Mouse (Mus musculus) embryonic stem cell, embryonic (primary cell): ENCODE data around the gene Pltp.

Source experiments
- CTCF ChIA-PET, 4 experiments: fragments of 300-600 bp in 2 of 4; fragments of 350-600 bp in 2 of 4; sonication (Branson Sonifier 250); formaldehyde crosslinking; loops; one replicate each; lab custom pipeline; 2022; ENCODE audit warnings: inconsistent platforms in 2 of 4; lab: Charles Lee
- POLR2A ChIA-PET, 4 experiments: fragments of 300-600 bp in 2 of 4; fragments of 350-600 bp in 2 of 4; sonication (Branson Sonifier 250); formaldehyde crosslinking; loops; one replicate each; lab custom pipeline; 2022; ENCODE audit warnings: antibody characterized with exemption in 4 of 4, inconsistent platforms in 1 of 4; lab: Charles Lee

Pltp gene

DNA sequence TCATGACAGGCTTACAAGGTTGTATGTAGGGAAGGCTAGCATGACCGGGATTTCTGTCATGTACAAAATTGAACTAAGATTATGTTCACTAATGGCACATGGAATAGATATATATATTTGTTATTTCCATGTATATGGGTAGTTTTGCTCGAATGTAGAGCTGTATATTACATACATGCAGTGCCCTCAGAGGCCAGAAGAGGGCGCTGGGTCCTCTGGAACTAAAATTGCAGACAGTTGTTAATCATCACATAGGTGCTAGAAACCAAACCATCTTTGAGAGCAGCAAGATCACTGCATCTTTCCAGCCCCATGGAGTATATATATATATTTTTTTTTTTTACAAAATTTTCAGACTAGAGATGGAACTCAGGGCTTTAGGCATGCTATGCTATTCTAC, 11.7 kb downstream of the Pltp start:
- ChIA-PET POLR2A (interaction anchor here (0.6 to 24.3 kb wide), 28 partner anchors 6 to 88 kb away, joined by 3 to 527 read pairs (median 7); partner anchors contain the start of genes Ctsa (in 3 of the 4), Zswim1 (in 3 of the 4), Acot8 (in 2 of the 4) and Neurl2 (in 2 of the 4)), CTCF (interaction anchor here (0.5 to 2.8 kb wide), 44 partner anchors 8 to 351 kb away, joined by 3 to 24 read pairs (median 4); partner anchors contain the start of genes Ctsa (in 3 of the 4), Acot8 (in 2 of the 4), Zswim3 (in 2 of the 4) and Neurl2 (in 1 of the 4))

DNA sequence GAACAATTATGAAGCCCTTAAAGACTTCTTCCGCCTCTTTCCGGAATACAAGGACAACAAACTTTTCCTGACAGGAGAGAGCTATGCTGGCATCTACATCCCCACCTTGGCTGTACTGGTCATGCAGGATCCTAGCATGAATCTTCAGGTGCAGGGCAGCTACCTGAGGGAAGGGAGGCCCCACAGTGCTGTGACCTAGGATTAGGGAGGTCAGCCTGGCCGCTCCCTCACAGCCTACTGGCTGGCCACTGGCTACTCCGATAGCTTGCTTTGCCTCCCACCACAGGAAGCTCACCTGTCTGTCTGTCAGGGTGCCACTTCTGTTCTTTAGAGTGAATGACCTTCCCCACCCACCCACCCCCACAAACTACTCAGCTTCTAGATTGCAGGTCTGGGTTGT, 22.3 kb downstream of the Pltp start:
- POLR2A ChIA-PET: interaction anchor here in 3 of 4 experiments (0.8 to 19.6 kb wide), 36 partner anchors 10 to 392 kb away, joined by 3 to 527 read pairs (median 6); partner anchors contain the start of genes Acot8 (in 3 of the 3), Zswim1 (in 3 of the 3), Zswim3 (in 3 of the 3) and Pltp (in 2 of the 3)
- CTCF ChIA-PET: interaction anchor here in 3 of 4 experiments (0.9 to 2.8 kb wide), 5 partner anchors 11 to 51 kb away, joined by 3 to 24 read pairs (median 3); no protein-coding TSS in a partner anchor

- CTCF ChIA-PET: interaction anchor here in 3 of 4 experiments (0.8 to 2.8 kb wide), 6 partner anchors 11 to 41 kb away, joined by 3 to 24 read pairs (median 4); no protein-coding TSS in a partner anchor
- POLR2A ChIA-PET: interaction anchor here in 3 of 4 experiments (0.6 to 19.6 kb wide), 44 partner anchors 10 to 1068 kb away, joined by 3 to 527 read pairs (median 6); partner anchors contain the start of genes Acot8 (in 3 of the 3), Zswim1 (in 3 of the 3), Zswim3 (in 3 of the 3) and Pcif1 (in 2 of the 3)
Observed at GRCm38 (mm10) chr2:164834531-164834930, 23.0 kb downstream of the Pltp start.

GRCm38 (mm10) chr2:164833314-164833959, 24.1 kb downstream of the Pltp start, which contains the start of gene Neurl2:
TSS of gene Neurl2 (minus strand) at chr2:164833456.
- CTCF ChIA-PET: interaction anchor here (0.5 to 2.8 kb wide), 19 partner anchors 10 to 754 kb away, joined by 3 to 24 read pairs (median 4); partner anchors contain the start of genes Zswim1 (in 2 of the 4), Pltp (in 1 of the 4), Slc12a5 (in 1 of the 4) and Snx21 (in 1 of the 4)
- POLR2A ChIA-PET: interaction anchor here in 3 of 4 experiments (0.6 to 19.6 kb wide), 59 partner anchors 7 to 565 kb away, joined by 3 to 527 read pairs (median 6); partner anchors contain the start of genes Acot8 (in 3 of the 3), Zswim1 (in 3 of the 3), Zswim3 (in 3 of the 3) and Pcif1 (in 2 of the 3)

DNA sequence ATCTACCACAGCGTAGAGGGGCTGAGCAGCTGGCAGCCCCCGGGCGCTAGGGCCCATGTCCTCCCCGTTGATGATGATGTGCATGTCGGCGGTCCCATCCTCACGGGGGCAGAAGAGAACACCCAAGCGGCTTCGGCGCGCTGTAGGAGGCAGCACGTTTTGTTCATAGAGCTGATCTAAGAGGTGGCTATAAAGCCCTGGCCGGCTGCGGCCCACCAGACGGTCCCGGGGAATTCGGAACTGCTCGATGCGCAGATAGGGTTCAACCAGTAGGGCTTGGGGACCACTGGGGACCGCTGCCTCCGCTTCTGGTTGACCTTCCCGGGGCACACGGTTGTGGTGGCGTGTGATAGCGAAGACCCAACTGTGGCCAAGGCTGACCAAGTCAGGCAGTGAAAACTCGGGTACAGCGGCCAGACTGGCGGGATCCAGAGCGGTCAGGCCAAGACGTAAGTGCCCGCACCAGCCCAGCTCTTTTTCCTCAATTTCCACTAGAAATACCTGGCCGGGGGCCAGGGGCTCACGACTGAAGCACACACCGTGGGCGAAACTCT, 24.7 kb downstream of the Pltp start, which contains the start of gene Ctsa:
Gene Ctsa (plus strand): TSS at position 126 of the 554 bp plus-strand sequence.
- ChIA-PET CTCF (interaction anchor here (0.5 to 2.8 kb wide), 23 partner anchors 10 to 754 kb away, joined by 3 to 24 read pairs (median 4); partner anchors contain the start of genes Zswim1 (in 2 of the 4), Pltp (in 1 of the 4) and Snx21 (in 1 of the 4)), POLR2A (interaction anchor here (0.6 to 19.6 kb wide), 62 partner anchors 8 to 565 kb away, joined by 3 to 527 read pairs (median 5); partner anchors contain the start of genes Acot8 (in 3 of the 4), Zswim1 (in 3 of the 4), Zswim3 (in 3 of the 4) and Pcif1 (in 2 of the 4))

- ChIA-PET CTCF (interaction anchor here in 3 of 4 experiments (0.5 to 2.8 kb wide), 21 partner anchors 9 to 251 kb away, joined by 3 to 24 read pairs (median 4); partner anchors contain the start of genes Zswim1 (in 2 of the 3), Pltp (in 1 of the 3) and Snx21 (in 1 of the 3)), POLR2A (interaction anchor here (0.6 to 19.6 kb wide), 55 partner anchors 9 to 116 kb away, joined by 3 to 527 read pairs (median 6); partner anchors contain the start of genes Acot8 (in 3 of the 4), Zswim1 (in 3 of the 4), Zswim3 (in 3 of the 4) and Pcif1 (in 2 of the 4))
Observed at GRCm38 (mm10) chr2:164832032-164832747, 25.3 kb downstream of the Pltp start.

- ChIA-PET CTCF (interaction anchor here in 1 of 4 experiments (1.1 kb wide), 1 partner anchor 15 kb away, joined by 3 read pairs; no protein-coding TSS in a partner anchor), POLR2A (interaction anchor here in 3 of 4 experiments (0.5 to 19.6 kb wide), 19 partner anchors 7 to 1768 kb away, joined by 3 to 527 read pairs (median 6); partner anchors contain the start of genes Acot8 (in 3 of the 3), Zswim1 (in 3 of the 3), Zswim3 (in 3 of the 3) and Spata25 (in 2 of the 3))
Observed at GRCm38 (mm10) chr2:164831029-164831428, 26.5 kb downstream of the Pltp start.

GRCm38 (mm10) chr2:164829090-164829489, 28.4 kb downstream of the Pltp start:
- POLR2A ChIA-PET: interaction anchor here in 2 of 4 experiments (0.6 to 18.2 kb wide), 9 partner anchors 9 to 48 kb away, joined by 3 to 694 read pairs (median 134); partner anchors contain the start of genes Acot8 (in 2 of the 2), Ctsa (in 2 of the 2), Neurl2 (in 2 of the 2) and Zswim3 (in 2 of the 2)

DNA sequence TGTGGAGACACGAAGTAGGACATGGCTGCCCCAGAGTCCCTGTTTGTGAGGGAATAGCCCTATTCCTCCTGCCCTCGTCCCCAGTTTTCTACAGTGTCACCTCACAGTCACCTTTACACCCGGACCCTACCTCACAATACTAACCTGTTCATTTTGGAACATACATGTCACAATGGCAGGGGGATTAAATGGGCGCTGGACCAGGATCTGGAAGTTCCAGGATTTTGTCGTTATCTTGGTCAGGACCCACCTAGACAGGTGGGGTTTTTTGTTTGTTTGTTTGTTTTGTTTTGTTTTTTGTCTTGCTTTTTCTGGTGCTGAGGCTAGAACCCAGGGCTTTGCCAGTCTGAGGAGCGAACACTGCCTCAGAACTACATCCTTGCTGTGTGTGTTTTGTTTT, 29.1 kb downstream of the Pltp start, which contains the start of gene Spata25:
Gene Spata25 (minus strand): TSS at position 101 of the 400 bp plus-strand sequence.
- ChIA-PET CTCF (no interaction called here), POLR2A (interaction anchor here in 3 of 4 experiments (0.5 to 18.2 kb wide), 14 partner anchors 9 to 88 kb away, joined by 3 to 694 read pairs (median 5); partner anchors contain the start of genes Acot8 (in 2 of the 3), Ctsa (in 2 of the 3), Neurl2 (in 2 of the 3) and Zswim3 (in 2 of the 3))

More at GRCm38 (mm10) chr2:164829090-164829489, 28.4 kb downstream of the Pltp start:
- CTCF ChIA-PET: interaction anchor here in 1 of 4 experiments (0.6 kb wide), 1 partner anchor 35 kb away, joined by 3 read pairs; no protein-coding TSS in a partner anchor

GRCm38 (mm10) chr2:164827146-164827850, 30.2 kb downstream of the Pltp start:
- POLR2A ChIA-PET: interaction anchor here in 3 of 4 experiments (0.7 to 18.2 kb wide), 31 partner anchors 8 to 86 kb away, joined by 3 to 694 read pairs (median 5); partner anchors contain the start of genes Acot8 (in 3 of the 3), Zswim3 (in 3 of the 3), Ctsa (in 2 of the 3) and Neurl2 (in 2 of the 3)

DNA sequence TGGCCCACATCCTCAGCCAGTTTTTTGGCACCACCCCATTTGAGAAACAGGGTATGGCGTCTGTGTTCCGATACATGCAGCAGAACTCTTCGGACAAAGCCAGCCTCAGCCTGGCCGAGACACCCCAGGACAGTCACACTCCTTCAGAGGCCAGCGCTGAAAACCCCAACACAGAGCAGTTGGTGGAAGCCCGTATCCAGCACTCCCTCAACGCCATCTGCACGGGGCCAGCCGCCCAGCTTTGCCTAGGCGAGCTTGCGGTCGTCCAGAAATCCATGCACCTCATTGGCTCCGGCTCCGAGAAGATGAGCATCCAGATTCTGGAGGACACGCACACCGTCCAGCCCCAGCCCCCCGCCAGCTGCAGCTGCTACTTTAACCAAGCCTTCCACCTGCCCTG, 32.0 kb downstream of the Pltp start:
- CTCF ChIA-PET: interaction anchor here in 3 of 4 experiments (0.5 to 4.6 kb wide), 6 partner anchors 30 to 700 kb away, joined by 3 to 22 read pairs (median 6); no protein-coding TSS in a partner anchor
- POLR2A ChIA-PET: interaction anchor here in 3 of 4 experiments (0.6 to 18.2 kb wide), 33 partner anchors 8 to 985 kb away, joined by 3 to 694 read pairs (median 22); partner anchors contain the start of genes Acot8 (in 3 of the 3), Ctsa (in 3 of the 3), Neurl2 (in 3 of the 3) and Zswim3 (in 3 of the 3)

More at GRCm38 (mm10) chr2:164827146-164827850, 30.2 kb downstream of the Pltp start:
- CTCF ChIA-PET: interaction anchor here in 3 of 4 experiments (0.6 to 4.6 kb wide), 7 partner anchors 10 to 437 kb away, joined by 3 to 22 read pairs (median 3); no protein-coding TSS in a partner anchor

DNA sequence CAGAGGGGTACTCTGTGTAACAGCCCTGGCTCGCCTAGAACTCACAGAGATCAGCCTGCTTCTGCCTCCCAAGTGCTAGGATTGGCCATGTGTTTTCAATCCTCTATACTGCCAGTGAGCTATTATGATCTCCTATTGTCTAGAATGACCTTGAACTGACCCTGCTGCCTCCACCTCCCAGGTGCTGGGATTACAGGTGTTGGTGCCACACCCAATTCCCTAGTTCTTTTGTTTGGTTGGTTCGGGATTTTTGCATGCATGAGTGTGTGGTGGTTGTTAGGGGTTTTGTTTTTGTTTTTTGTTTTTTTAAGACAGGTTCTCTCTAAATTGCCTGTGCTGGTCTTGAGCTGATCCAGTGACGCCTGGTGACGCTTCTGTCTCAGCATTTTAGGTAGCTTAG, 33.5 kb downstream of the Pltp start:
- CTCF ChIA-PET: interaction anchor here (0.5 to 4.6 kb wide), 17 partner anchors 9 to 610 kb away, joined by 3 to 52 read pairs (median 5); partner anchors contain the start of genes Acot8 (in 2 of the 4), Zswim3 (in 2 of the 4), Ctsa (in 1 of the 4) and Gm20458 (in 1 of the 4)
- POLR2A ChIA-PET: interaction anchor here (0.6 to 18.2 kb wide), 92 partner anchors 9 to 1772 kb away, joined by 3 to 694 read pairs (median 6); partner anchors contain the start of genes Acot8 (in 4 of the 4), Ctsa (in 4 of the 4), Zswim3 (in 4 of the 4) and Neurl2 (in 3 of the 4)

GRCm38 (mm10) chr2:164823181-164823585, 34.3 kb downstream of the Pltp start:
- ChIA-PET CTCF (interaction anchor here (0.6 to 3.3 kb wide), 25 partner anchors 9 to 363 kb away, joined by 3 to 52 read pairs (median 4); partner anchors contain the start of genes Acot8 (in 2 of the 4), Ctsa (in 2 of the 4), Neurl2 (in 2 of the 4) and Zswim3 (in 2 of the 4)), POLR2A (interaction anchor here (0.6 to 18.2 kb wide), 90 partner anchors 8 to 752 kb away, joined by 3 to 694 read pairs (median 5); partner anchors contain the start of genes Acot8 (in 4 of the 4), Ctsa (in 4 of the 4), Zswim3 (in 4 of the 4) and Neurl2 (in 3 of the 4))

GRCm38 (mm10) chr2:164822636-164823165, 34.8 kb downstream of the Pltp start, which contains the start of gene Zswim1:
TSS of gene Zswim1 (plus strand) at chr2:164822686.
- CTCF ChIA-PET: interaction anchor here (0.6 to 3.3 kb wide), 23 partner anchors 10 to 322 kb away, joined by 3 to 52 read pairs (median 5); partner anchors contain the start of genes Ctsa (in 2 of the 4), Neurl2 (in 2 of the 4), Acot8 (in 1 of the 4) and Pltp (in 1 of the 4)
- POLR2A ChIA-PET: interaction anchor here (0.6 to 18.2 kb wide), 88 partner anchors 9 to 751 kb away, joined by 3 to 694 read pairs (median 5); partner anchors contain the start of genes Acot8 (in 4 of the 4), Zswim3 (in 4 of the 4), Ctsa (in 3 of the 4) and Neurl2 (in 3 of the 4)
